ENCODE assay signal across 8 mouse cellular contexts in genomic region chr13:43191741-43192192, GRCm38 (mm10). TPM values are rescaled to one million over a fixed set of nuclear protein-coding genes. Genes with fewer than 3 reads are reported as not detected.
DNase-seq lines count a peak whose midpoint lies in the region; ATAC-seq and TF ChIP-seq lines count a peak whose summit lies in the region.

No protein-coding gene starts in this region.

- peak overlapping the region; percentile 3; the same call in 1 of the 2 replicates for H3K4me2 ChIP-seq in embryonic facial prominence, embryonic 11.5 days (ENCODE audit: low read depth, low read length)
- H3K4me2 ChIP-seq in liver, embryonic 15.5 days, result peak overlapping the region; percentile 49
- H3K4me2 ChIP-seq in neural tube, embryonic 12.5 days (replicated peaks), result peak overlapping the region; percentile 36

- H3K9ac ChIP-seq in embryonic facial prominence, embryonic 11.5 days (replicated peaks; ENCODE audit: low read length), result no peak overlapping the region
- peak overlapping the region; percentile 10; the same call in 1 of the 2 replicates for H3K9ac ChIP-seq in liver, embryonic 15.5 days
- H3K9ac ChIP-seq in neural tube, embryonic 12.5 days, result no peak overlapping the region

- no peak for ATAC-seq in embryonic facial prominence, embryonic 11.5 days (replicated peaks; ENCODE audit: insufficient number of reproducible peaks, low FRiP score, low TSS enrichment, low read depth)
- peak; percentile 73 for ATAC-seq in liver, embryonic 15.5 days (ENCODE audit: insufficient read depth)
- ATAC-seq in neural tube, embryonic 12.5 days (ENCODE audit: low FRiP score, low read depth), result no peak

- no peaks in the 10 kb centered on the region for H3K9me3 ChIP-seq in embryonic facial prominence, embryonic 11.5 days (replicated peaks; ENCODE audit: control insufficient read depth, low read length)
- 0 out of 2 replicates have a peak, but pooled peaks cover 2% of the 10 kb centered on the region for H3K9me3 ChIP-seq in hindbrain, embryonic 10.5 days
- H3K9me3 ChIP-seq in liver, embryonic 15.5 days (replicated peaks), result no peaks in the 10 kb centered on the region
- H3K9me3 ChIP-seq in neural tube, embryonic 12.5 days, result no peaks in the 10 kb centered on the region

- peak overlapping the region; percentile 30 for H3K4me3 ChIP-seq in layer of hippocampus, adult 2 months
- H3K4me3 ChIP-seq in embryonic facial prominence, embryonic 11.5 days (ENCODE audit: low read depth, low read length), result 0 out of 2 replicates have a peak overlapping the region, but pooled peaks have one; percentile 0
- peak overlapping the region; percentile 29 for H3K4me3 ChIP-seq in hindbrain, embryonic 10.5 days
- H3K4me3 ChIP-seq in liver, embryonic 15.5 days (replicated peaks), result no peak overlapping the region; the same call in 1 of the 2 replicates
- H3K4me3 ChIP-seq in neural tube, embryonic 12.5 days, result no peak overlapping the region

- DNase-seq in layer of hippocampus, adult 2 months (ENCODE audit: low spot score in 2 of 2), result peak in 1 of 2 experiments; percentile 63
- no peak for DNase-seq in layer of hippocampus, adult 8-10 months (ENCODE audit: low spot score in 2 of 2)
- no peak for DNase-seq in embryonic facial prominence, embryonic 11.5 days (ENCODE audit: low spot score)
- no peak for DNase-seq in hindbrain, embryonic 10.5 days (ENCODE audit: low spot score)
- DNase-seq in MN1 (ENCODE audit: low spot score), result no peak
- DNase-seq in kidney, adult 18-20 months, result no peak

- TF ChIP-seq CTCF in layer of hippocampus, adult 2 months (conservative IDR thresholded peaks at IDR 0.05), result no peak

- no peaks in the 10 kb centered on the region for H3K27me3 ChIP-seq in embryonic facial prominence, embryonic 11.5 days (ENCODE audit: control insufficient read depth, insufficient read depth, low read length)
- H3K27me3 ChIP-seq in hindbrain, embryonic 10.5 days (ENCODE audit: insufficient read depth, poor library complexity, severe bottlenecking), result no peaks in the 10 kb centered on the region
- peaks cover 82% of the 10 kb centered on the region for H3K27me3 ChIP-seq in liver, embryonic 15.5 days
- 0 out of 2 replicates have a peak, but pooled peaks cover 4% of the 10 kb centered on the region for H3K27me3 ChIP-seq in neural tube, embryonic 12.5 days (replicated peaks)

- no peaks in the 10 kb centered on the region for H3K36me3 ChIP-seq in embryonic facial prominence, embryonic 11.5 days (replicated peaks; ENCODE audit: control insufficient read depth, insufficient read depth, low read depth, low read length)
- H3K36me3 ChIP-seq in hindbrain, embryonic 10.5 days, result no peaks in the 10 kb centered on the region
- H3K36me3 ChIP-seq in liver, embryonic 15.5 days (replicated peaks), result no peaks in the 10 kb centered on the region
- no peaks in the 10 kb centered on the region for H3K36me3 ChIP-seq in neural tube, embryonic 12.5 days

- no peaks in the 10 kb centered on the region for H3K4me1 ChIP-seq in embryonic facial prominence, embryonic 11.5 days (ENCODE audit: control insufficient read depth, insufficient read depth, low read length)
- peaks cover 11% of the 10 kb centered on the region for H3K4me1 ChIP-seq in hindbrain, embryonic 10.5 days (replicated peaks)
- peaks cover 45% of the 10 kb centered on the region for H3K4me1 ChIP-seq in liver, embryonic 15.5 days (replicated peaks)
- H3K4me1 ChIP-seq in neural tube, embryonic 12.5 days, result peaks cover 5% of the 10 kb centered on the region; the same call in 1 of the 2 replicates

- peak overlapping the region; percentile 79 for H3K27ac ChIP-seq in layer of hippocampus, adult 2 months
- H3K27ac ChIP-seq in embryonic facial prominence, embryonic 11.5 days (replicated peaks; ENCODE audit: low read depth, low read length), result no peak overlapping the region
- no peak overlapping the region for H3K27ac ChIP-seq in hindbrain, embryonic 10.5 days
- H3K27ac ChIP-seq in liver, embryonic 15.5 days (replicated peaks), result peak overlapping the region; percentile 48; the same call in 1 of the 2 replicates
- no peak overlapping the region for H3K27ac ChIP-seq in neural tube, embryonic 12.5 days

- WGBS in embryonic facial prominence, embryonic 11.5 days, result 18% methylated on average over 14 of the region's 14 CpGs
- 12% methylated on average over 14 of the region's 14 CpGs for WGBS in hindbrain, embryonic 10.5 days
- under 1% methylated on average over 14 of the region's 14 CpGs for WGBS in liver, embryonic 15.5 days (ENCODE audit: insufficient replicate concordance)
- WGBS in neural tube, embryonic 12.5 days, result 7% methylated on average over 14 of the region's 14 CpGs

RNA-seq across cellular contexts. Expression of gene Tbc1d7, which starts 20.5 kb away (rescaled TPM):
- 10 to 100 TPM; 26.0 to 27.2 TPM for total RNA-seq in layer of hippocampus, adult 2 months (2021)
- total RNA-seq in layer of hippocampus, adult 8-10 months (2022), result 10 to 100 TPM; 25.9 to 30.3 (median 27.8) TPM
- polyA plus RNA-seq in embryonic facial prominence, embryonic 11.5 days (2014; fragmentation: Nextera tagmentation; extraction: Ambion mirVana), result 71.5 and 72.9 TPM in 2 replicates
- 62.8 and 73.2 TPM in 2 replicates for polyA plus RNA-seq in hindbrain, embryonic 10.5 days (2016; fragmentation: Nextera tagmentation; extraction: Ambion mirVana)
- polyA plus RNA-seq in liver, embryonic 15.5 days (2015; fragmentation: Nextera tagmentation; extraction: Ambion mirVana), result 12.3 and 13.7 TPM in 2 replicates
- polyA plus RNA-seq in neural tube, embryonic 12.5 days (2016; fragmentation: Nextera tagmentation; extraction: Ambion mirVana), result 73.0 and 73.7 TPM in 2 replicates

Comparison
In these comparisons a context has a peak if more than half of its experiments do, and no peak if none do; other contexts are left out.
1. H3K27ac ChIP-seq: peak in layer of hippocampus, adult 2 months (single experiment) and liver, embryonic 15.5 days (single experiment); none in embryonic facial prominence, embryonic 11.5 days (single experiment), hindbrain, embryonic 10.5 days (single experiment) and neural tube, embryonic 12.5 days (single experiment).
2. H3K4me3 ChIP-seq: peak in layer of hippocampus, adult 2 months (single experiment), embryonic facial prominence, embryonic 11.5 days (single experiment) and hindbrain, embryonic 10.5 days (single experiment); none in liver, embryonic 15.5 days (single experiment) and neural tube, embryonic 12.5 days (single experiment).
3. Peak in every context shown above with its lines, with median percentiles within 50 percentile points of each other: H3K4me2 ChIP-seq.